Mouse (Mus musculus) embryo, embryonic 11.5 days (tissue): ENCODE measurements around the gene Tmem210.

Experiments
- DNase-seq: peaks from one replicate; pipeline ENCODE4 v3.0.0-alpha.2; 2012; ENCODE audit warnings: low read depth, low spot score

The Tmem210 gene

GRCm38 (mm10) chr2:25264851-25265250 is 23.1 kb upstream of the Tmem210 start:
- DNase-seq, result no peak

- no peak for DNase-seq
Measured at GRCm38 (mm10) chr2:25265897-25266656, 21.9 kb upstream of the Tmem210 start.

GRCm38 (mm10) chr2:25266720-25267119 is 21.2 kb upstream of the Tmem210 start:
- DNase-seq, result no peak

DNA sequence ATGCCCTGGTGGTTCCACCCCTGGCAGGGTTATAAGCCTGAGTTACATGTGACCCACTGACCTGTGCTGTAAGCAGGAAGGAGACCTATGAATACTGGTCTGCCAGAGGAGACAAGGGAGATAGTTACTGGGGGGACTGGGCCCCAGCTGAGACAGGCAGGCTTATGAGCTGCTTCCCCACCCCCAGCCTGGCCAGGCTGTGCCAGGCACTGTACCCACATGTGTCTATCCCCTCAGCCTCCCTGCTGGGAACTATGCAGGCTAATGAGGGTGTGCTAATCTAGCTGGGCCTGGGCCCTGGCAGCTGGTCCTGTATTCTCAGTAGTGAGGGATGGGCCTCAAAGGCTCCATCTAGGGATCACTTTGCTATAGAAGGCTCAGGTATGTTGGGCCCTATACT is 20.7 kb upstream of the Tmem210 start:
- no peak for DNase-seq

DNA sequence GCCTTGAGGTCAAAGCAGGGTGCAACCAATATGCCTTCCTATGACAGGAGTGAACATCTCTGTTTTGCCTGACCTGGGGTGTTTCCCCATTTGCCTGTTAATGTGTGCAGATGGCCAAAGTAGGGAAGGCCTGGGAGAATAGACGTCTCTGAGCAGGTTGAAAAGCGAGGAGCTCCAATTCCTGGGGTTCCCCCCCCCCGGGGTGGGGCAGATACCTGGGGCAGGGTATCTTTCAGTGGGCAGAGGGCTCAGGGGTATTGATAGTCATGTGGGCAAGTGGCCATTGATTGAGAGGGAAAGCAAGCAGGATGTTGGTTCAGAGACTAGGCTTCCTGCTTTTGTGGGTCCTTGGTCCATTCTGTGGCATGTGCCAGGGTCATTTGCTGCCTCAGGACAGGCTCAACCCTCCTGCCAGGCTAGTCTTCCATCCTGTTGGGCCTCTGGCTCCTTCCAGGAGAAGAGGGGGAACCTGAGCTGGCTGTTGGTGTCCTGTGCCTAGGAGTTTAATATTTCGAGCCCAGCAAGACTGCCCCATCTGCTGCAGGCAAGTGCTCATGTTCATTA is 20.1 kb upstream of the Tmem210 start:
- no peak for DNase-seq

- DNase-seq, result peak; percentile 97
Measured at GRCm38 (mm10) chr2:25271827-25272511, 16.0 kb upstream of the Tmem210 start, which contains the start of the genes Ssna1 and Anapc2. TSS of gene Ssna1 (minus strand) at chr2:25272438. TSS of gene Anapc2 (plus strand) at chr2:25272478.

DNA sequence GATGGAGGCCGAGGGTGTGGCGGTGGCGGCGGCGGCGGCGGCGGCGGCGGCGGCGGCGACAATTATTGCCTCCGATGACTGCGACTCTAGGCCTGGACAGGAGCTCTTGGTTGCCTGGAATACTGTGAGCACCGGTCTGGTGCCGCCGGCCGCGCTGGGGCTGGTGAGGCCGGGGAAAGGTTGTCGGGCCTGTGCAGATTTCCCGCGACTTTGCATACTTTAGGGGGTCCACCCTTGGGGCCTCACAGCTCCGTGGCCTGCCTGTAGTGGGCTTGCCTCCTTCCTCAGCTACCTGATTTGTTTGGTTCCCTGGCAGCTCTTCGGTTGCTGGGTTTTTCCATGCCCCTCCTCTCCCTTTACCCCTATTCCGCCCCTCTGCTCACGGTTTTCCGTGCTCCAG is 15.4 kb upstream of the Tmem210 start:
- no peak for DNase-seq

DNA sequence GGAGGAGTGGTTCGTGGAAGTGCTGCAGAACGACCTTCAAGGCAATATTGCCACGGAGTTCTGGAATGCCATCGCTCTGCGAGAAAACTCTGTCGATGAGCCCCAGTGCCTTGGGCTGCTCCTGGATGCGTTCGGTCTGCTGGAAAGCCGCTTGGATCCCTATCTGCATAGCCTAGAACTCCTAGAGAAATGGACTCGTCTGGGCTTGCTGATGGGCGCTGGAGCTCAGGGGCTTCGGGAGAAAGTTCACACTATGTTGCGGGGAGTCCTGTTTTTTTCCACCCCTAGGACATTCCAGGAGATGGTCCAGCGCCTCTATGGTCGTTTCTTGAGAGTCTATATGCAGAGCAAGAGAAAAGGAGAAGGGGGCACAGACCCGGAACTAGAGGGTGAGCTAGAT is 14.9 kb upstream of the Tmem210 start:
- DNase-seq, result no peak

GRCm38 (mm10) chr2:25278928-25279882 is 8.7 kb upstream of the Tmem210 start:
- peak; percentile 56 for DNase-seq

- DNase-seq, result no peak
Measured at GRCm38 (mm10) chr2:25285551-25285950, 2.4 kb upstream of the Tmem210 start.

- DNase-seq, result no peak
Measured at GRCm38 (mm10) chr2:25286314-25286713, 1.6 kb upstream of the Tmem210 start.

DNA sequence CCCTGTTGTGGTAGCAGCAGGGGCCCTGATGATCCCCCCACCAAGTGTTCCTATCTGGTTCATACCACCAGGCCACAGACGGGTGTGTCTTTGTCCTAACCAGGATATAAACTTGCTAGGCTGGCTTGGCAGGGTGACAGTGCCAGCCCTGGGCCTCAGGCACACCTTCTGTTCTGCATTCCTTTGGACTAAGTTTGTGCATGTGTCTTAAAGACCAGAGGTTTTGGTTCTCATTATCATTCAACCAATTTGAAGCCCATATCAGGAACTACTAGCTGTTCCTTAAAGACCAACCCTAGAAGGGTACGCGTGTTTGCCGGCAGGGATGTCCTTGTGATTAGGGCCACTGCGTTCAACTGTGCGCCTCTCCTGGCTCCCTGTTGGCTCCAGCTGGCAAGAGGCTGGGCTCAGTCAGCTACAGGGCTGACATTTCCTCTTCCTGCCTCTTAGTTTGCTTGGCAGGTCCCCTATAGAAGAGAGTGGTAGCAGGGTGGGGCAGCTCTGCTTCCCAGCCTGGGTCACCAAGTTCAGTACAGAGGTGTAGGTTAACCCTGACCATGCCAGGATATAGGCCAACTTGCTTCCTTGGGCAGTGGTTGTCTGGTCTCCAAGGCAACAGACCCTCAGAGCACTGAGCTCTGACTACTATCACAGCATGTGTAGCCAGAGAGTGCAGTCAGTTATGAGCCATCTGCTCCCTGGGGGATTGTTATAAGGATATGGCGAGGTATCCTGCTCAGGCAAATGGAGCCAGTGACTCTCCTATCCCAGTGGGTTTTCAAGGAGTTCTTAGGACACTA is 908 bp upstream of the Tmem210 start:
- DNase-seq, result no peak

DNA sequence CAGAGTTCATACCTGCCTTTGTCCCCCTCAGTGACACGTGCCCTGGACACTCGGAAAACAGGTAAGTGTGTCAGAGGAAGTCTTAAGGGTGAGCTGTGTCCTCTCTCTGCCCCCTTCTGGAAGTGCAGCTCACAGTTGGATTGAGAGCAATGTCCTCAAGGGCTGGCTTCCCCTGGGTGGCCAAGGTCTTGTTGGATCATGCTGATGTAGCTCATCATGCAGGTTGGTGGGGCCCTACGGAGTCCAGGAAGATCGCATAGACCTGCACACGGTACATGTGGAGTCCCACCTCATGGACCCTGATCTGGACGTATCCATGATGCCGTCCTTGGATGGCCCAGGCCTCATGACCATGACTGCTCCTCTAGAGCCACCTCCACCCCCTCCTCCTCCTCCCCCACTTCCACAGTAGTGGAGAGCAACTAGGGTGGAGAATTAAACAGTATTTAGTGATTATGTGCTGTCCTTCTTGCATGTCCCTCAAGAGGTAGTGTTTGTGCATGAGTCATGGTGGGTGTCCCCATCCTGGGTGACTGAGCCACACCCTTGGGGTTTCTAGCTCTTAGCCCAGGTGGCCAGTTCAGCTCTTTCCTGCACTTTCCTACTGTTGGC is 895 bp downstream of the Tmem210 start:
- DNase-seq, result no peak

- no peak for DNase-seq
Measured at GRCm38 (mm10) chr2:25289651-25290050, 1.7 kb downstream of the Tmem210 start, which contains the start of gene Lrrc26. TSS of gene Lrrc26 (plus strand) at chr2:25289915.

GRCm38 (mm10) chr2:25290101-25290815 is 2.3 kb downstream of the Tmem210 start:
- no peak for DNase-seq

GRCm38 (mm10) chr2:25290816-25291130 is 2.8 kb downstream of the Tmem210 start:
- DNase-seq, result no peak

GRCm38 (mm10) chr2:25291184-25292053 is 3.5 kb downstream of the Tmem210 start:
- DNase-seq, result no peak

- no peak for DNase-seq
Measured at GRCm38 (mm10) chr2:25292054-25292544, 4.2 kb downstream of the Tmem210 start.

DNA sequence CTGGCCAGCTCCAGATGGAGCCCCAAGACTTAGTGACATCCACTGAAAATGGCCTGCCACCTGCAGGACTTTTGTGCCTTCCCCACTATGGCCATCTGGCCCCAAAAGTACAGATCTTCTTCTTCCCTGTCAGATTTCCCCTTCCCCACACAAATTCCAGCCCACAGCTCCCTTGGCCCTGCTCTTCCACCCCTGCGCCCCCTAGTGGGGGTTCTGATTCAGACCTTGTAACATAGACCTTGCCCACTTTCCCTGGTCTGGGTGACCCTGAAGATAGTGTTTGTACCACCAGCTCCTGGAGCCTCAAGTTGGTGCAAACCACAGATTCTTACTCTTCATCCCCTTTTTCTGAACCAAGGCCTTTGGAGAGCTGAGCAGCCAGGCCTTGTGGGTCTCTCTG is 4.9 kb downstream of the Tmem210 start:
- DNase-seq, result peak; percentile 53
